Mouse (Mus musculus): ENCODE results near the gene Pglyrp2. TPM values are rescaled to one million over a fixed set of nuclear protein-coding genes. Genes with fewer than 3 reads are reported as not detected.

The Pglyrp2 gene
- polyA plus RNA-seq, 1 experiment from 2014 or later, result not detected

GRCm38 (mm10) chr17:32388370-32389100, 35.4 kb downstream of the Pglyrp2 start:
- peak overlapping the region; percentile 77 for H3K9ac ChIP-seq (ENCODE audit: low read depth, low read length)
- peaks cover 25% of the 10 kb centered on the region for H3K27me3 ChIP-seq (ENCODE audit: control insufficient read depth, insufficient read depth, low read length)
- peak overlapping the region; percentile 74 for H3K27ac ChIP-seq (ENCODE audit: low read depth, low read length)
- H3K9me3 ChIP-seq (ENCODE audit: control insufficient read depth, low read length), result no peaks in the 10 kb centered on the region
- H3K4me1 ChIP-seq (ENCODE audit: control insufficient read depth, insufficient read depth, low read length), result peaks cover 16% of the 10 kb centered on the region
- H3K4me2 ChIP-seq (replicated peaks; ENCODE audit: low read depth, low read length), result peak overlapping the region; percentile 96
- H3K36me3 ChIP-seq (ENCODE audit: control insufficient read depth, insufficient read depth, low read length), result peaks cover 6% of the 10 kb centered on the region; the same call in 1 of the 2 replicates
- H3K4me3 ChIP-seq (ENCODE audit: low read length), result peak overlapping the region; percentile 78
- ATAC-seq (ENCODE audit: low FRiP score, low TSS enrichment), result peak; percentile 59
- 2% methylated on average over 28 of the region's 39 CpGs for WGBS

- WGBS, result 21% methylated on average over 7 of the region's 7 CpGs
These were observed 36.0 kb downstream of the Pglyrp2 start for GRCm38 (mm10) chr17:32387986-32388369.

GRCm38 (mm10) chr17:32386659-32387432, 37.1 kb downstream of the Pglyrp2 start:
- Histone ChIP-seq H3K27ac (ENCODE audit: low read depth, low read length) (no peak overlapping the region), H3K27me3 (ENCODE audit: control insufficient read depth, insufficient read depth, low read length) (peaks cover 16% of the 10 kb centered on the region), H3K36me3 (ENCODE audit: control insufficient read depth, insufficient read depth, low read length) (peaks cover 6% of the 10 kb centered on the region; the same call in 1 of the 2 replicates), H3K4me2 (replicated peaks; ENCODE audit: low read depth, low read length) (no peak overlapping the region), H3K4me1 (ENCODE audit: control insufficient read depth, insufficient read depth, low read length) (peaks cover 12% of the 10 kb centered on the region), H3K9ac (ENCODE audit: low read depth, low read length) (no peak overlapping the region), H3K4me3 (ENCODE audit: low read length) (no peak overlapping the region), H3K9me3 (ENCODE audit: control insufficient read depth, low read length) (no peaks in the 10 kb centered on the region)
- ATAC-seq (ENCODE audit: low FRiP score, low TSS enrichment), result no peak
- 78% methylated on average over 9 of the region's 9 CpGs for WGBS

More at GRCm38 (mm10) chr17:32387986-32388369, 36.0 kb downstream of the Pglyrp2 start:
- peak overlapping the region; percentile 78 for H3K4me3 ChIP-seq (ENCODE audit: low read length)
- H3K4me2 ChIP-seq (replicated peaks; ENCODE audit: low read depth, low read length), result peak overlapping the region; percentile 96
- peaks cover 25% of the 10 kb centered on the region for H3K27me3 ChIP-seq (ENCODE audit: control insufficient read depth, insufficient read depth, low read length)
- ATAC-seq (ENCODE audit: low FRiP score, low TSS enrichment), result peak; percentile 18; the same call in 1 of the 2 replicates
- peaks cover 6% of the 10 kb centered on the region; the same call in 1 of the 2 replicates for H3K36me3 ChIP-seq (ENCODE audit: control insufficient read depth, insufficient read depth, low read length)
- H3K9ac ChIP-seq (ENCODE audit: low read depth, low read length), result peak overlapping the region; percentile 77; the same call in 1 of the 2 replicates
- H3K27ac ChIP-seq (ENCODE audit: low read depth, low read length), result peak overlapping the region; percentile 74; the same call in 1 of the 2 replicates
- no peaks in the 10 kb centered on the region for H3K9me3 ChIP-seq (ENCODE audit: control insufficient read depth, low read length)
- H3K4me1 ChIP-seq (ENCODE audit: control insufficient read depth, insufficient read depth, low read length), result peaks cover 16% of the 10 kb centered on the region

GRCm38 (mm10) chr17:32383661-32384060, 40.3 kb downstream of the Pglyrp2 start:
- Histone ChIP-seq H3K27me3 (ENCODE audit: control insufficient read depth, insufficient read depth, low read length) (no peaks in the 10 kb centered on the region), H3K36me3 (ENCODE audit: control insufficient read depth, insufficient read depth, low read length) (peaks cover 11% of the 10 kb centered on the region; the same call in 1 of the 2 replicates), H3K27ac (ENCODE audit: low read depth, low read length) (no peak overlapping the region), H3K9ac (ENCODE audit: low read depth, low read length) (no peak overlapping the region), H3K9me3 (ENCODE audit: control insufficient read depth, low read length) (no peaks in the 10 kb centered on the region), H3K4me3 (ENCODE audit: low read length) (no peak overlapping the region), H3K4me1 (ENCODE audit: control insufficient read depth, insufficient read depth, low read length) (peaks cover 12% of the 10 kb centered on the region), H3K4me2 (replicated peaks; ENCODE audit: low read depth, low read length) (no peak overlapping the region)
- WGBS, result 86% methylated on average over 5 of the region's 5 CpGs
- ATAC-seq (ENCODE audit: low FRiP score, low TSS enrichment), result no peak

- H3K27me3 ChIP-seq (ENCODE audit: control insufficient read depth, insufficient read depth, low read length), result no peaks in the 10 kb centered on the region
- no peak overlapping the region for H3K9ac ChIP-seq (ENCODE audit: low read depth, low read length)
- H3K4me2 ChIP-seq (replicated peaks; ENCODE audit: low read depth, low read length), result no peak overlapping the region
- H3K36me3 ChIP-seq (ENCODE audit: control insufficient read depth, insufficient read depth, low read length), result peaks cover 17% of the 10 kb centered on the region; the same call in 1 of the 2 replicates
- no peak for ATAC-seq (ENCODE audit: low FRiP score, low TSS enrichment)
- 94% methylated on average over 7 of the region's 7 CpGs for WGBS
- no peaks in the 10 kb centered on the region for H3K9me3 ChIP-seq (ENCODE audit: control insufficient read depth, low read length)
- H3K4me1 ChIP-seq (ENCODE audit: control insufficient read depth, insufficient read depth, low read length), result peaks cover 6% of the 10 kb centered on the region; the same call in 1 of the 2 replicates
- H3K27ac ChIP-seq (ENCODE audit: low read depth, low read length), result no peak overlapping the region
- H3K4me3 ChIP-seq (ENCODE audit: low read length), result no peak overlapping the region
These were observed 41.4 kb downstream of the Pglyrp2 start for GRCm38 (mm10) chr17:32382576-32382975.

GRCm38 (mm10) chr17:32378786-32379185, 45.2 kb downstream of the Pglyrp2 start:
- Histone ChIP-seq H3K4me2 (replicated peaks; ENCODE audit: low read depth, low read length) (no peak overlapping the region), H3K9ac (ENCODE audit: low read depth, low read length) (no peak overlapping the region), H3K4me1 (ENCODE audit: control insufficient read depth, insufficient read depth, low read length) (0 out of 2 replicates have a peak, but pooled peaks cover 2% of the 10 kb centered on the region), H3K36me3 (ENCODE audit: control insufficient read depth, insufficient read depth, low read length) (peaks cover 24% of the 10 kb centered on the region; the same call in 1 of the 2 replicates), H3K9me3 (ENCODE audit: control insufficient read depth, low read length) (no peaks in the 10 kb centered on the region), H3K27ac (ENCODE audit: low read depth, low read length) (no peak overlapping the region), H3K27me3 (ENCODE audit: control insufficient read depth, insufficient read depth, low read length) (no peaks in the 10 kb centered on the region), H3K4me3 (ENCODE audit: low read length) (no peak overlapping the region)
- WGBS, result 81% methylated on average over 2 of the region's 2 CpGs
- no peak for ATAC-seq (ENCODE audit: low FRiP score, low TSS enrichment)

GRCm38 (mm10) chr17:32377137-32377536, 46.8 kb downstream of the Pglyrp2 start:
- Histone ChIP-seq H3K9me3 (ENCODE audit: control insufficient read depth, low read length) (no peaks in the 10 kb centered on the region), H3K4me2 (replicated peaks; ENCODE audit: low read depth, low read length) (no peak overlapping the region), H3K9ac (ENCODE audit: low read depth, low read length) (no peak overlapping the region), H3K4me1 (ENCODE audit: control insufficient read depth, insufficient read depth, low read length) (0 out of 2 replicates have a peak, but pooled peaks cover 2% of the 10 kb centered on the region), H3K36me3 (ENCODE audit: control insufficient read depth, insufficient read depth, low read length) (peaks cover 24% of the 10 kb centered on the region; the same call in 1 of the 2 replicates), H3K4me3 (ENCODE audit: low read length) (no peak overlapping the region), H3K27ac (ENCODE audit: low read depth, low read length) (no peak overlapping the region), H3K27me3 (ENCODE audit: control insufficient read depth, insufficient read depth, low read length) (no peaks in the 10 kb centered on the region)
- WGBS, result 84% methylated on average over 9 of the region's 9 CpGs
- ATAC-seq (ENCODE audit: low FRiP score, low TSS enrichment), result no peak

- no peaks in the 10 kb centered on the region for H3K9me3 ChIP-seq (ENCODE audit: control insufficient read depth, low read length)
- peaks cover 24% of the 10 kb centered on the region; the same call in 1 of the 2 replicates for H3K36me3 ChIP-seq (ENCODE audit: control insufficient read depth, insufficient read depth, low read length)
- 78% methylated on average over 15 of the region's 15 CpGs for WGBS
These were observed 47.5 kb downstream of the Pglyrp2 start for GRCm38 (mm10) chr17:32376475-32376874.

More at GRCm38 (mm10) chr17:32376475-32376874, 47.5 kb downstream of the Pglyrp2 start:
- no peak overlapping the region for H3K9ac ChIP-seq (ENCODE audit: low read depth, low read length)
- H3K4me2 ChIP-seq (replicated peaks; ENCODE audit: low read depth, low read length), result no peak overlapping the region
- no peak for ATAC-seq (ENCODE audit: low FRiP score, low TSS enrichment)
- H3K4me1 ChIP-seq (ENCODE audit: control insufficient read depth, insufficient read depth, low read length), result 0 out of 2 replicates have a peak, but pooled peaks cover 2% of the 10 kb centered on the region
- no peaks in the 10 kb centered on the region for H3K27me3 ChIP-seq (ENCODE audit: control insufficient read depth, insufficient read depth, low read length)
- H3K4me3 ChIP-seq (ENCODE audit: low read length), result no peak overlapping the region
- no peak overlapping the region for H3K27ac ChIP-seq (ENCODE audit: low read depth, low read length)

Data from kidney, embryonic 14.5 days (tissue).